Mouse (Mus musculus) MEL (cell line): ENCODE data around the gene Pdzd8.

Experiments
- E2F4 ChIP-seq: IDR thresholded peaks from 2 replicates; pipeline ENCODE4 v1.6.1; 2011; ENCODE audit warnings: low read depth, low read length, improper control_type of control experiment, borderline replicate concordance
- ETS1 ChIP-seq: IDR thresholded peaks from 2 replicates; pipeline ENCODE4 v1.6.1; 2012; ENCODE audit warnings: low read depth, mild to moderate bottlenecking, inconsistent platforms, low read length, improper control_type of control experiment, moderate library complexity
- POLR2A ChIP-seq, 2 experiments: IDR thresholded peaks; 2 replicates each; pipeline ENCODE4 v1.6.1; 2011 to 2012; ENCODE audit warnings: low read length in 2 of 2, mild to moderate bottlenecking in 2 of 2, control low read depth in 1 of 2, improper control_type of control experiment in 1 of 2, low read depth in 1 of 2, moderate library complexity in 1 of 2; ENCODE audit not compliant: control insufficient read depth in 1 of 2, insufficient read depth in 1 of 2, poor library complexity in 1 of 2
- RAD21 ChIP-seq: IDR thresholded peaks from 2 replicates; pipeline ENCODE4 v1.6.1; 2011; ENCODE audit warnings: mild to moderate bottlenecking, low read depth, low read length, improper control_type of control experiment
- TAL1 ChIP-seq: IDR thresholded peaks from 2 replicates; pipeline ENCODE4 v1.6.1; 2012; ENCODE audit warnings: mild to moderate bottlenecking, inconsistent platforms, low read length, moderate library complexity, mixed read lengths
- TCF12 ChIP-seq: IDR thresholded peaks from 2 replicates; pipeline ENCODE4 v1.6.1; 2014; ENCODE audit warnings: low read depth, mild to moderate bottlenecking, inconsistent platforms, low read length, improper control_type of control experiment, moderate library complexity
- ZKSCAN1 ChIP-seq: IDR thresholded peaks from 2 replicates; pipeline ENCODE4 v1.6.1; 2012; ENCODE audit warnings: low read depth, mild to moderate bottlenecking, inconsistent platforms, low read length, improper control_type of control experiment, moderate library complexity

- peak; percentile 60; the same call in 1 of the 2 replicates for TF ChIP-seq ETS1
- no peak for TF ChIP-seq POLR2A (IDR thresholded peaks at IDR 0.05; ENCODE audit: control insufficient read depth in 1 of 2, insufficient read depth in 1 of 2, low read depth in 1 of 2, low read length in 2 of 2, poor library complexity in 1 of 2)
- no peak for TF ChIP-seq RAD21
- no peak for TF ChIP-seq ZKSCAN1
- TF ChIP-seq E2F4: no peak
- peak; percentile 84 for TF ChIP-seq TCF12
- TF ChIP-seq TAL1: peak; percentile 60
These were observed 39.3 kb upstream of the Pdzd8 start for GRCm38 (mm10) chr19:59384582-59385495.
